Comparison of ENCODE assay signal across 8 mouse cellular contexts in genomic region chr2:84650464-84651195, GRCm38 (mm10). TPM values are rescaled to one million over a fixed set of nuclear protein-coding genes. Genes with fewer than 3 reads are reported as not detected.
DNase-seq lines count a peak whose midpoint lies in the region; ATAC-seq and TF ChIP-seq lines count a peak whose summit lies in the region.

Gene Ctnnd1 (minus strand): TSS chr2:84650765.

- CTCF ChIA-PET in Patski (lab: Charles Lee), result interaction anchor here (0.9 to 8.7 kb wide), 8 partner anchors 9 to 68 kb away, joined by 3 to 77 read pairs (median 4); no protein-coding TSS in a partner anchor

- TF ChIP-seq CTCF in Patski (IDR thresholded peaks at IDR 0.05), result peak; percentile 20
- TF ChIP-seq CTCF in lung, embryonic 14.5 days (IDR thresholded peaks at IDR 0.05; ENCODE audit: low read depth), result no peak

- peak; percentile 99 for ATAC-seq in Patski
- peak; percentile 98 for ATAC-seq in lung, embryonic 14.5 days (ENCODE audit: insufficient read depth)

- H3K9me3 ChIP-seq in lung, embryonic 14.5 days (ENCODE audit: low read depth, low read length), result no peaks in the 10 kb centered on the region

- H3K4me3 ChIP-seq in lung, embryonic 14.5 days (ENCODE audit: low read depth, low read length), result peak within 1 kb of the TSS; percentile 60

- no peaks in the 10 kb centered on the region; the same call in 1 of the 2 replicates for H3K4me1 ChIP-seq in lung, embryonic 14.5 days (ENCODE audit: insufficient read depth)

- POLR2A ChIA-PET in Patski (lab: Charles Lee), result interaction anchor here (0.6 to 2.1 kb wide), 10 partner anchors 14 to 1029 kb away, joined by 3 to 8 read pairs (median 4); no protein-coding TSS in a partner anchor

- under 1% methylated on average over 15 of the region's 15 CpGs for WGBS in lung, embryonic 14.5 days

- H3K27ac ChIP-seq in lung, embryonic 14.5 days (ENCODE audit: low read depth), result peak within 1 kb of the TSS; percentile 99

- H3K27me3 ChIP-seq in Patski, result no peaks in the 10 kb centered on the region
- H3K27me3 ChIP-seq in lung, embryonic 14.5 days (ENCODE audit: insufficient read depth, low read length), result no peaks in the 10 kb centered on the region

- no peaks in the 10 kb centered on the region for H3K36me3 ChIP-seq in lung, embryonic 14.5 days (ENCODE audit: insufficient read depth)

- in situ Hi-C loops in Patski (cut with MboI; ENCODE audit: low pct_unique_long_range_greater_than_20kb), result loop anchor here (5.0 kb wide), 1 partner anchor 33 kb away; no protein-coding TSS in a partner anchor

- H3K4me2 ChIP-seq in lung, embryonic 14.5 days, result peak within 1 kb of the TSS; percentile 61

- H3K9ac ChIP-seq in lung, embryonic 14.5 days, result peak within 1 kb of the TSS; percentile 85

- DNase-seq in Patski (ENCODE audit: low read depth, low spot score), result peak; percentile 83
- DNase-seq in cerebellum, adult 9-10 months, result peak; percentile 94
- peak; percentile 93 for DNase-seq in forelimb bud, embryonic 11.5 days (ENCODE audit: low read depth, low spot score)
- peak; percentile 88 for DNase-seq in heart, postnatal 4 days
- DNase-seq in layer of hippocampus, adult 8-10 months (ENCODE audit: low spot score in 2 of 2), result peak; percentile 89 to 90
- DNase-seq in lung, embryonic 14.5 days, result peak; percentile 95
- peak; percentile 67 for DNase-seq in ovary, postnatal 14 days (ENCODE audit: low spot score)
- no peak for DNase-seq in T-cell, adult 2 months (ENCODE audit: low spot score)

RNA-seq across cellular contexts. Expression of gene Ctnnd1, which starts in this region (rescaled TPM):
- 102 TPM for polyA plus RNA-seq in Patski (2021)
- 100 to 1,000 TPM; 161 to 162 TPM for total RNA-seq in heart, postnatal 4 days (2021)
- 10 to 100 TPM; 51.9 to 56.8 (median 53.1) TPM for total RNA-seq in layer of hippocampus, adult 8-10 months (2022)
- polyA plus RNA-seq in lung, embryonic 14.5 days (2014; fragmentation: Nextera tagmentation; extraction: Ambion mirVana), result 59.9 and 63.3 TPM in 2 replicates
